Mouse (Mus musculus) lung, embryonic 14.5 days (tissue): ENCODE results near the gene Eif3g. TPM values are rescaled to one million over a fixed set of nuclear protein-coding genes. Genes with fewer than 3 reads are reported as not detected.

Experiments used
- ATAC-seq: fragments of 200-750 bp; cut with Nextera tagmentation; 2 replicates; pipeline ENCODE4 v1.8.0; 2017; ENCODE audit warnings: mild to moderate bottlenecking, moderate TSS enrichment, moderate library complexity; ENCODE audit not compliant: insufficient read depth
- DNase-seq: peaks from one replicate; pipeline ENCODE4 v3.0.0-alpha.2; 2015
- H3K27ac ChIP-seq: fragments of 300-500 bp; sonication (generic); 2 replicates; pipeline ENCODE4 v1.5.1; 2014; ENCODE audit warnings: low read depth, mild to moderate bottlenecking, moderate library complexity
- H3K27me3 ChIP-seq: fragments of 300-500 bp; sonication (generic); 2 replicates; pipeline ENCODE4 v1.6.1; 2014; ENCODE audit warnings: low read length, control low read depth; ENCODE audit not compliant: insufficient read depth
- H3K36me3 ChIP-seq: fragments of 300-500 bp; sonication (generic); 2 replicates; pipeline ENCODE4 v1.6.1; 2014; ENCODE audit warnings: control low read depth; ENCODE audit not compliant: insufficient read depth
- H3K4me1 ChIP-seq: fragments of 300-500 bp; sonication (generic); 2 replicates; pipeline ENCODE4 v1.6.1; 2014; ENCODE audit warnings: antibody characterized with exemption, control low read depth; ENCODE audit not compliant: insufficient read depth
- H3K4me2 ChIP-seq: fragments of 300-500 bp; sonication (generic); 2 replicates; pipeline ENCODE4 v1.6.1; 2014; ENCODE audit warnings: mild to moderate bottlenecking
- H3K4me3 ChIP-seq: fragments of 300-500 bp; sonication (generic); 2 replicates; pipeline ENCODE4 v1.5.1; 2014; ENCODE audit warnings: low read depth, low read length
- H3K9ac ChIP-seq: fragments of 300-500 bp; sonication (generic); 2 replicates; pipeline ENCODE4 v1.6.1; 2014
- H3K9me3 ChIP-seq: fragments of 300-500 bp; sonication (generic); 2 replicates; pipeline ENCODE4 v1.6.1; 2016; ENCODE audit warnings: low read depth, low read length, control low read depth
- CTCF ChIP-seq: IDR thresholded peaks from 2 replicates; pipeline ENCODE4 v1.5.1; 2016; ENCODE audit warnings: antibody characterized with exemption, low read depth
- WGBS: fragments of 180-500 bp; shearing (Covaris S2); extraction: QIAGEN DNeasy Blood & Tissue Kit; methylation state at CpG from one replicate; pipeline ENCODE4 v1.1.7; 2014; 5-methylcytosine and 5-hydroxymethylcytosine counted together
- polyA plus RNA-seq: library from polyadenylated mRNA; unstranded; fragments of >200 nt; fragmentation: Nextera tagmentation; extraction: Ambion mirVana; gene quantifications from 2 replicates; pipeline ENCODE4 v1.2.1, GENCODE M21; 2014

Eif3g gene
- polyA plus RNA-seq, 1 experiment from 2014 or later, result 296 TPM

GRCm38 (mm10) chr9:20887704-20888385, 10.6 kb downstream of the Eif3g start, which contains the start of gene Ppan:
TSS of gene Ppan (plus strand) at chr9:20888175.
- Histone ChIP-seq H3K4me2 (peak within 1 kb of the TSS; percentile 64), H3K9me3 (no peaks in the 10 kb centered on the region), H3K27me3 (no peaks in the 10 kb centered on the region), H3K36me3 (peaks cover 35% of the 10 kb centered on the region), H3K9ac (peak within 1 kb of the TSS; percentile 90), H3K27ac (peak within 1 kb of the TSS; percentile 97), H3K4me1 (no peaks in the 10 kb centered on the region), H3K4me3 (peak within 1 kb of the TSS; percentile 98)
- TF ChIP-seq CTCF, result 0 out of 2 replicates have a peak, but pooled peaks have one; percentile 14
- WGBS, result 0% methylated on average over 43 of the region's 43 CpGs
- DNase-seq (peak; percentile 99), ATAC-seq (peak; percentile 97)

GRCm38 (mm10) chr9:20887191-20887590, 11.2 kb downstream of the Eif3g start:
- Histone ChIP-seq H3K27me3 (no peaks in the 10 kb centered on the region), H3K36me3 (peaks cover 29% of the 10 kb centered on the region), H3K9me3 (no peaks in the 10 kb centered on the region), H3K4me3 (no peak overlapping the region), H3K4me1 (no peaks in the 10 kb centered on the region), H3K4me2 (peak overlapping the region; percentile 64), H3K9ac (no peak overlapping the region), H3K27ac (peak overlapping the region; percentile 97)
- TF ChIP-seq CTCF, result no peak
- 87% methylated on average over 6 of the region's 6 CpGs for WGBS
- no peak for ATAC-seq
- no peak for DNase-seq

- no peak for TF ChIP-seq CTCF
- ATAC-seq, result no peak
Observed at GRCm38 (mm10) chr9:20886563-20886962, 11.9 kb downstream of the Eif3g start.

GRCm38 (mm10) chr9:20879097-20879792, 19.2 kb downstream of the Eif3g start, which contains the start of gene Angptl6:
TSS of gene Angptl6 (minus strand) at chr9:20879727.
- no peaks in the 10 kb centered on the region for H3K36me3 ChIP-seq
- WGBS, result 78% methylated on average over 13 of the region's 13 CpGs
- no peak for ATAC-seq
- peak within 1 kb of the TSS; percentile 37 for H3K4me3 ChIP-seq
- peak within 1 kb of the TSS; percentile 58 for H3K9ac ChIP-seq
- DNase-seq, result no peak
- no peaks in the 10 kb centered on the region for H3K9me3 ChIP-seq
- peak within 1 kb of the TSS; percentile 92 for H3K27ac ChIP-seq
- no peaks in the 10 kb centered on the region for H3K4me1 ChIP-seq
- TF ChIP-seq CTCF, result no peak
- peak within 1 kb of the TSS; percentile 71 for H3K4me2 ChIP-seq
- H3K27me3 ChIP-seq, result no peaks in the 10 kb centered on the region

More at GRCm38 (mm10) chr9:20886563-20886962, 11.9 kb downstream of the Eif3g start:
- Histone ChIP-seq H3K36me3 (peaks cover 22% of the 10 kb centered on the region), H3K9me3 (no peaks in the 10 kb centered on the region), H3K9ac (no peak overlapping the region), H3K4me3 (no peak overlapping the region), H3K4me1 (no peaks in the 10 kb centered on the region), H3K27me3 (no peaks in the 10 kb centered on the region), H3K4me2 (no peak overlapping the region), H3K27ac (no peak overlapping the region)
- DNase-seq, result no peak
- 92% methylated on average over 2 of the region's 2 CpGs for WGBS

- WGBS, result 13% methylated on average over 10 of the region's 10 CpGs
- Histone ChIP-seq H3K36me3 (no peaks in the 10 kb centered on the region), H3K27me3 (no peaks in the 10 kb centered on the region), H3K9ac (peak overlapping the region; percentile 58), H3K9me3 (no peaks in the 10 kb centered on the region), H3K4me2 (peak overlapping the region; percentile 71), H3K4me3 (peak overlapping the region; percentile 37), H3K27ac (peak overlapping the region; percentile 92), H3K4me1 (no peaks in the 10 kb centered on the region)
- DNase-seq (no peak), ATAC-seq (peak; percentile 4; the same call in 1 of the 2 replicates)
- TF ChIP-seq CTCF, result no peak
Observed at GRCm38 (mm10) chr9:20878710-20879065, 19.7 kb downstream of the Eif3g start.

- under 1% methylated on average over 69 of the region's 69 CpGs for WGBS
- peak overlapping the region; percentile 37 for H3K4me3 ChIP-seq
Observed at GRCm38 (mm10) chr9:20878041-20878709, 20.2 kb downstream of the Eif3g start.

More at GRCm38 (mm10) chr9:20878041-20878709, 20.2 kb downstream of the Eif3g start:
- Histone ChIP-seq H3K9me3 (no peaks in the 10 kb centered on the region), H3K9ac (peak overlapping the region; percentile 58), H3K36me3 (no peaks in the 10 kb centered on the region), H3K4me2 (peak overlapping the region; percentile 71), H3K27ac (peak overlapping the region; percentile 92), H3K4me1 (no peaks in the 10 kb centered on the region), H3K27me3 (no peaks in the 10 kb centered on the region)
- ATAC-seq (peak; percentile 95), DNase-seq (peak; percentile 100)
- TF ChIP-seq CTCF, result peak; percentile 81
